Mouse (Mus musculus): Measurements from ENCODE around the gene Mtcl1. TPM values are rescaled to one million over a fixed set of nuclear protein-coding genes. Genes with fewer than 3 reads are reported as not detected.

Gene Mtcl1
- polyA plus RNA-seq, 1 experiment from 2014 or later: 47.3 TPM

GRCm38 (mm10) chr17:66342932-66343331 is 106.6 kb downstream of the Mtcl1 start:
- no peak for ATAC-seq (replicated peaks; ENCODE audit: low FRiP score)
- peaks cover 7% of the 10 kb centered on the region for H3K36me3 ChIP-seq (ENCODE audit: control insufficient read depth, insufficient read depth, low read length)
- no peak overlapping the region for H3K27ac ChIP-seq (ENCODE audit: low read depth, low read length)
- no peak overlapping the region for H3K4me3 ChIP-seq (ENCODE audit: low read depth, low read length)
- WGBS: 92% methylated on average over 18 of the region's 18 CpGs
- no peak for DNase-seq (ENCODE audit: low spot score)
- H3K9ac ChIP-seq (ENCODE audit: low read length): no peak overlapping the region
- H3K4me2 ChIP-seq (ENCODE audit: low read depth, low read length, severe bottlenecking): no peak overlapping the region
- no peaks in the 10 kb centered on the region for H3K4me1 ChIP-seq (replicated peaks; ENCODE audit: control insufficient read depth, insufficient read depth, low read length)
- H3K9me3 ChIP-seq (ENCODE audit: control insufficient read depth, low read length): no peaks in the 10 kb centered on the region
- H3K27me3 ChIP-seq (ENCODE audit: control insufficient read depth, insufficient read depth, low read length): no peaks in the 10 kb centered on the region

GRCm38 (mm10) chr17:66341670-66342069 is 107.9 kb downstream of the Mtcl1 start:
- Histone ChIP-seq H3K9ac (ENCODE audit: low read length) (no peak overlapping the region), H3K27me3 (ENCODE audit: control insufficient read depth, insufficient read depth, low read length) (no peaks in the 10 kb centered on the region), H3K9me3 (ENCODE audit: control insufficient read depth, low read length) (no peaks in the 10 kb centered on the region), H3K4me3 (ENCODE audit: low read depth, low read length) (no peak overlapping the region), H3K4me1 (replicated peaks; ENCODE audit: control insufficient read depth, insufficient read depth, low read length) (no peaks in the 10 kb centered on the region), H3K4me2 (ENCODE audit: low read depth, low read length, severe bottlenecking) (no peak overlapping the region), H3K27ac (ENCODE audit: low read depth, low read length) (no peak overlapping the region), H3K36me3 (ENCODE audit: control insufficient read depth, insufficient read depth, low read length) (peaks cover 7% of the 10 kb centered on the region)
- WGBS: 96% methylated on average over 6 of the region's 6 CpGs
- DNase-seq (ENCODE audit: low spot score) (no peak), ATAC-seq (replicated peaks; ENCODE audit: low FRiP score) (no peak)

GRCm38 (mm10) chr17:66340798-66341197 is 108.8 kb downstream of the Mtcl1 start:
- no peaks in the 10 kb centered on the region for H3K9me3 ChIP-seq (ENCODE audit: control insufficient read depth, low read length)
- H3K9ac ChIP-seq (ENCODE audit: low read length): no peak overlapping the region
- H3K4me3 ChIP-seq (ENCODE audit: low read depth, low read length): no peak overlapping the region
- DNase-seq (ENCODE audit: low spot score): no peak
- WGBS: 84% methylated on average over 12 of the region's 12 CpGs
- ATAC-seq (replicated peaks; ENCODE audit: low FRiP score): no peak
- H3K27me3 ChIP-seq (ENCODE audit: control insufficient read depth, insufficient read depth, low read length): no peaks in the 10 kb centered on the region
- peaks cover 7% of the 10 kb centered on the region for H3K36me3 ChIP-seq (ENCODE audit: control insufficient read depth, insufficient read depth, low read length)
- no peak overlapping the region for H3K27ac ChIP-seq (ENCODE audit: low read depth, low read length)
- H3K4me1 ChIP-seq (replicated peaks; ENCODE audit: control insufficient read depth, insufficient read depth, low read length): no peaks in the 10 kb centered on the region
- no peak overlapping the region for H3K4me2 ChIP-seq (ENCODE audit: low read depth, low read length, severe bottlenecking)

GRCm38 (mm10) chr17:66337929-66338328 is 111.6 kb downstream of the Mtcl1 start:
- WGBS: 94% methylated on average over 13 of the region's 13 CpGs
- ATAC-seq (replicated peaks; ENCODE audit: low FRiP score): no peak
- no peaks in the 10 kb centered on the region for H3K9me3 ChIP-seq (ENCODE audit: control insufficient read depth, low read length)

GRCm38 (mm10) chr17:66335568-66335967 is 114.0 kb downstream of the Mtcl1 start:
- ATAC-seq (replicated peaks; ENCODE audit: low FRiP score) (no peak), DNase-seq (ENCODE audit: low spot score) (no peak)
- Histone ChIP-seq H3K9me3 (ENCODE audit: control insufficient read depth, low read length) (no peaks in the 10 kb centered on the region), H3K4me1 (replicated peaks; ENCODE audit: control insufficient read depth, insufficient read depth, low read length) (no peaks in the 10 kb centered on the region), H3K9ac (ENCODE audit: low read length) (no peak overlapping the region), H3K27ac (ENCODE audit: low read depth, low read length) (no peak overlapping the region), H3K4me2 (ENCODE audit: low read depth, low read length, severe bottlenecking) (no peak overlapping the region), H3K4me3 (ENCODE audit: low read depth, low read length) (no peak overlapping the region), H3K36me3 (ENCODE audit: control insufficient read depth, insufficient read depth, low read length) (no peaks in the 10 kb centered on the region), H3K27me3 (ENCODE audit: control insufficient read depth, insufficient read depth, low read length) (no peaks in the 10 kb centered on the region)
- WGBS: 88% methylated on average over 10 of the region's 10 CpGs

More at GRCm38 (mm10) chr17:66337929-66338328, 111.6 kb downstream of the Mtcl1 start:
- Histone ChIP-seq H3K36me3 (ENCODE audit: control insufficient read depth, insufficient read depth, low read length) (peaks cover 3% of the 10 kb centered on the region; the same call in 1 of the 2 replicates), H3K4me1 (replicated peaks; ENCODE audit: control insufficient read depth, insufficient read depth, low read length) (no peaks in the 10 kb centered on the region), H3K9ac (ENCODE audit: low read length) (no peak overlapping the region), H3K4me2 (ENCODE audit: low read depth, low read length, severe bottlenecking) (no peak overlapping the region), H3K27me3 (ENCODE audit: control insufficient read depth, insufficient read depth, low read length) (no peaks in the 10 kb centered on the region), H3K27ac (ENCODE audit: low read depth, low read length) (no peak overlapping the region), H3K4me3 (ENCODE audit: low read depth, low read length) (no peak overlapping the region)
- DNase-seq (ENCODE audit: low spot score): no peak

- H3K9ac ChIP-seq (ENCODE audit: low read length): no peak overlapping the region
- no peaks in the 10 kb centered on the region for H3K36me3 ChIP-seq (ENCODE audit: control insufficient read depth, insufficient read depth, low read length)
- WGBS: 73% methylated on average over 4 of the region's 4 CpGs
- no peak for ATAC-seq (replicated peaks; ENCODE audit: low FRiP score)
- H3K4me1 ChIP-seq (replicated peaks; ENCODE audit: control insufficient read depth, insufficient read depth, low read length): no peaks in the 10 kb centered on the region
- no peaks in the 10 kb centered on the region for H3K9me3 ChIP-seq (ENCODE audit: control insufficient read depth, low read length)
- H3K27me3 ChIP-seq (ENCODE audit: control insufficient read depth, insufficient read depth, low read length): no peaks in the 10 kb centered on the region
- no peak overlapping the region for H3K4me2 ChIP-seq (ENCODE audit: low read depth, low read length, severe bottlenecking)
- no peak overlapping the region for H3K4me3 ChIP-seq (ENCODE audit: low read depth, low read length)
- H3K27ac ChIP-seq (ENCODE audit: low read depth, low read length): no peak overlapping the region
- no peak for DNase-seq (ENCODE audit: low spot score)
These were observed 114.7 kb downstream of the Mtcl1 start for GRCm38 (mm10) chr17:66334894-66335293.

- no peak for DNase-seq (ENCODE audit: low spot score)
- Histone ChIP-seq H3K27me3 (ENCODE audit: control insufficient read depth, insufficient read depth, low read length) (no peaks in the 10 kb centered on the region), H3K27ac (ENCODE audit: low read depth, low read length) (no peak overlapping the region), H3K36me3 (ENCODE audit: control insufficient read depth, insufficient read depth, low read length) (no peaks in the 10 kb centered on the region), H3K9me3 (ENCODE audit: control insufficient read depth, low read length) (no peaks in the 10 kb centered on the region; the same call in 1 of the 2 replicates), H3K4me2 (ENCODE audit: low read depth, low read length, severe bottlenecking) (no peak overlapping the region), H3K4me3 (ENCODE audit: low read depth, low read length) (no peak overlapping the region), H3K4me1 (replicated peaks; ENCODE audit: control insufficient read depth, insufficient read depth, low read length) (no peaks in the 10 kb centered on the region), H3K9ac (ENCODE audit: low read length) (no peak overlapping the region)
- ATAC-seq (replicated peaks; ENCODE audit: low FRiP score): no peak
- WGBS: 82% methylated on average over 6 of the region's 6 CpGs
These were observed 118.3 kb downstream of the Mtcl1 start for GRCm38 (mm10) chr17:66331207-66331606.

GRCm38 (mm10) chr17:66326552-66327045 is 123.0 kb downstream of the Mtcl1 start:
- Histone ChIP-seq H3K9me3 (ENCODE audit: control insufficient read depth, low read length) (no peaks in the 10 kb centered on the region; the same call in 1 of the 2 replicates), H3K4me3 (ENCODE audit: low read depth, low read length) (no peak overlapping the region), H3K9ac (ENCODE audit: low read length) (no peak overlapping the region), H3K27ac (ENCODE audit: low read depth, low read length) (no peak overlapping the region), H3K4me1 (replicated peaks; ENCODE audit: control insufficient read depth, insufficient read depth, low read length) (no peaks in the 10 kb centered on the region), H3K27me3 (ENCODE audit: control insufficient read depth, insufficient read depth, low read length) (no peaks in the 10 kb centered on the region), H3K4me2 (ENCODE audit: low read depth, low read length, severe bottlenecking) (no peak overlapping the region), H3K36me3 (ENCODE audit: control insufficient read depth, insufficient read depth, low read length) (no peaks in the 10 kb centered on the region)
- 85% methylated on average over 5 of the region's 5 CpGs for WGBS
- ATAC-seq (replicated peaks; ENCODE audit: low FRiP score): no peak
- no peak for DNase-seq (ENCODE audit: low spot score)

GRCm38 (mm10) chr17:66326204-66326545 is 123.4 kb downstream of the Mtcl1 start:
- DNase-seq (ENCODE audit: low spot score) (no peak), ATAC-seq (replicated peaks; ENCODE audit: low FRiP score) (no peak)
- Histone ChIP-seq H3K9ac (ENCODE audit: low read length) (no peak overlapping the region), H3K4me2 (ENCODE audit: low read depth, low read length, severe bottlenecking) (no peak overlapping the region), H3K4me1 (replicated peaks; ENCODE audit: control insufficient read depth, insufficient read depth, low read length) (no peaks in the 10 kb centered on the region), H3K27ac (ENCODE audit: low read depth, low read length) (no peak overlapping the region), H3K4me3 (ENCODE audit: low read depth, low read length) (no peak overlapping the region), H3K27me3 (ENCODE audit: control insufficient read depth, insufficient read depth, low read length) (no peaks in the 10 kb centered on the region), H3K36me3 (ENCODE audit: control insufficient read depth, insufficient read depth, low read length) (no peaks in the 10 kb centered on the region), H3K9me3 (ENCODE audit: control insufficient read depth, low read length) (no peaks in the 10 kb centered on the region; the same call in 1 of the 2 replicates)
- WGBS: 84% methylated on average over 4 of the region's 4 CpGs

All from forebrain, embryonic 11.5 days (tissue).